Mouse (Mus musculus) MEL (cell line): Measurements from ENCODE around the gene Man1c1. TPM values are rescaled to one million over a fixed set of nuclear protein-coding genes. Genes with fewer than 3 reads are reported as not detected.

ENCODE experiments used
- DNase-seq: peaks from one replicate; pipeline ENCODE4 v3.0.0; 2011; ENCODE audit warnings: low read depth, low spot score
- H3K27ac ChIP-seq: 2 replicates; pipeline ENCODE4 v1.5.1; 2012; ENCODE audit warnings: low read depth, mild to moderate bottlenecking, control low read depth, low read length, moderate library complexity; ENCODE audit not compliant: control insufficient read depth
- H3K27me3 ChIP-seq, 2 experiments: fragments of 150-350 bp in 1 of 2; sonication (generic) in 1 of 2; 2 replicates each; pipeline ENCODE4 v1.6.1; 2012; ENCODE audit warnings: low read length in 2 of 2, mild to moderate bottlenecking in 2 of 2, improper control_type of control experiment in 1 of 2, moderate library complexity in 1 of 2; ENCODE audit not compliant: insufficient read depth in 2 of 2, control insufficient read depth in 1 of 2
- H3K36me3 ChIP-seq, 2 experiments: 2 replicates each; pipeline ENCODE4 v1.6.1; 2012 to 2014; ENCODE audit warnings: low read length in 2 of 2, improper control_type of control experiment in 1 of 2, inconsistent platforms in 1 of 2, mild to moderate bottlenecking in 1 of 2; ENCODE audit not compliant: insufficient read depth in 2 of 2, control insufficient read depth in 1 of 2
- H3K4me1 ChIP-seq, 2 experiments: fragments of 150-350 bp in 1 of 2; sonication (generic) in 1 of 2; 2 replicates each; pipeline ENCODE4 v1.6.1; 2012; ENCODE audit warnings: low read length in 2 of 2, improper control_type of control experiment in 1 of 2, mild to moderate bottlenecking in 1 of 2; ENCODE audit not compliant: insufficient read depth in 2 of 2, control insufficient read depth in 1 of 2
- H3K4me3 ChIP-seq, 2 experiments: fragments of 150-350 bp in 1 of 2; sonication (generic) in 1 of 2; 2 replicates each; pipeline ENCODE4 v1.5.1; 2012; ENCODE audit warnings: low read depth in 2 of 2, low read length in 2 of 2, mild to moderate bottlenecking in 2 of 2, moderate library complexity in 2 of 2, control low read depth in 1 of 2, improper control_type of control experiment in 1 of 2; ENCODE audit not compliant: control insufficient read depth in 1 of 2, insufficient read depth in 1 of 2
- H3K79me2 ChIP-seq: 2 replicates; pipeline ENCODE4 v1.6.1; 2012; ENCODE audit warnings: mild to moderate bottlenecking, low read length, moderate library complexity; ENCODE audit not compliant: control insufficient read depth, poor library complexity, insufficient read depth
- H3K9ac ChIP-seq: 2 replicates; pipeline ENCODE4 v1.6.1; 2012; ENCODE audit warnings: low read depth, mild to moderate bottlenecking, control low read depth, low read length, moderate library complexity; ENCODE audit not compliant: control insufficient read depth, poor library complexity, severe bottlenecking
- H3K9me3 ChIP-seq: fragments of 150-350 bp; sonication (generic); replicated peaks from 2 replicates; pipeline ENCODE4 v1.6.1; 2012; ENCODE audit warnings: mild to moderate bottlenecking, low read length, improper control_type of control experiment, moderate library complexity; ENCODE audit not compliant: insufficient read depth
- E2F4 ChIP-seq: IDR thresholded peaks from 2 replicates; pipeline ENCODE4 v1.6.1; 2011; ENCODE audit warnings: low read depth, low read length, improper control_type of control experiment, borderline replicate concordance
- ETS1 ChIP-seq: IDR thresholded peaks from 2 replicates; pipeline ENCODE4 v1.6.1; 2012; ENCODE audit warnings: low read depth, mild to moderate bottlenecking, inconsistent platforms, low read length, improper control_type of control experiment, moderate library complexity
- GATA1 ChIP-seq: IDR thresholded peaks from 2 replicates; pipeline ENCODE4 v1.6.1; 2011; ENCODE audit warnings: low read depth, low read length, improper control_type of control experiment
- MAX ChIP-seq: IDR thresholded peaks from 2 replicates; pipeline ENCODE4 v1.6.1; 2011; ENCODE audit warnings: low read length, improper control_type of control experiment
- MAZ ChIP-seq: IDR thresholded peaks from 2 replicates; pipeline ENCODE4 v1.6.1; 2012; ENCODE audit warnings: low read depth, mild to moderate bottlenecking, inconsistent platforms, low read length, improper control_type of control experiment
- MYC ChIP-seq: IDR thresholded peaks from 2 replicates; pipeline ENCODE4 v1.6.1; 2011; ENCODE audit warnings: low read depth, mild to moderate bottlenecking, low read length, improper control_type of control experiment, moderate library complexity
- NRF1 ChIP-seq: IDR thresholded peaks from 2 replicates; pipeline ENCODE4 v1.6.1; 2014; ENCODE audit warnings: low read depth, mild to moderate bottlenecking, inconsistent platforms, low read length, improper control_type of control experiment, moderate library complexity; ENCODE audit not compliant: poor library complexity, insufficient read depth, severe bottlenecking
- RCOR1 ChIP-seq: IDR thresholded peaks from 2 replicates; pipeline ENCODE4 v1.6.1; 2012; ENCODE audit warnings: low read depth, mild to moderate bottlenecking, inconsistent platforms, low read length, improper control_type of control experiment
- SMC3 ChIP-seq: IDR thresholded peaks from 2 replicates; pipeline ENCODE4 v1.6.1; 2011; ENCODE audit warnings: low read depth, low read length, improper control_type of control experiment
- TAL1 ChIP-seq: IDR thresholded peaks from 2 replicates; pipeline ENCODE4 v1.6.1; 2012; ENCODE audit warnings: mild to moderate bottlenecking, inconsistent platforms, low read length, moderate library complexity, mixed read lengths
- USF1 ChIP-seq: IDR thresholded peaks from 2 replicates; pipeline ENCODE4 v1.6.1; 2014; ENCODE audit warnings: low read depth, mild to moderate bottlenecking, inconsistent platforms, low read length, improper control_type of control experiment, moderate library complexity
- ZKSCAN1 ChIP-seq: IDR thresholded peaks from 2 replicates; pipeline ENCODE4 v1.6.1; 2012; ENCODE audit warnings: low read depth, mild to moderate bottlenecking, inconsistent platforms, low read length, improper control_type of control experiment, moderate library complexity
- ZMIZ1 ChIP-seq: IDR thresholded peaks from 2 replicates; pipeline ENCODE4 v1.6.1; 2012; ENCODE audit warnings: low read depth, mild to moderate bottlenecking, inconsistent platforms, low read length, improper control_type of control experiment, moderate library complexity
- polyA plus RNA-seq, 2 experiments: library from polyadenylated mRNA; stranded (reverse) in 1 of 2; unstranded in 1 of 2; fragments of >175 nt in 1 of 2; fragments of >200 nt in 1 of 2; gene quantifications; 2 replicates each; pipeline versions ENCODE4 v1.2.1 to v1.2.4; 2012; ENCODE audit warnings: low replicate concordance in 2 of 2, low read depth in 1 of 2; ENCODE audit not compliant: insufficient read length in 2 of 2, insufficient read depth in 1 of 2, missing spikeins in 1 of 2
- total RNA-seq: library from RNA; depleted of rRNA; stranded (reverse); fragments of 300-350 nt; gene quantifications from 2 replicates; pipeline ENCODE4 v1.2.3, GENCODE M21; 2012

Gene Man1c1
- total and polyA plus RNA-seq, 3 experiments: 1.9 to 5.2 TPM; not detected in 1

DNA sequence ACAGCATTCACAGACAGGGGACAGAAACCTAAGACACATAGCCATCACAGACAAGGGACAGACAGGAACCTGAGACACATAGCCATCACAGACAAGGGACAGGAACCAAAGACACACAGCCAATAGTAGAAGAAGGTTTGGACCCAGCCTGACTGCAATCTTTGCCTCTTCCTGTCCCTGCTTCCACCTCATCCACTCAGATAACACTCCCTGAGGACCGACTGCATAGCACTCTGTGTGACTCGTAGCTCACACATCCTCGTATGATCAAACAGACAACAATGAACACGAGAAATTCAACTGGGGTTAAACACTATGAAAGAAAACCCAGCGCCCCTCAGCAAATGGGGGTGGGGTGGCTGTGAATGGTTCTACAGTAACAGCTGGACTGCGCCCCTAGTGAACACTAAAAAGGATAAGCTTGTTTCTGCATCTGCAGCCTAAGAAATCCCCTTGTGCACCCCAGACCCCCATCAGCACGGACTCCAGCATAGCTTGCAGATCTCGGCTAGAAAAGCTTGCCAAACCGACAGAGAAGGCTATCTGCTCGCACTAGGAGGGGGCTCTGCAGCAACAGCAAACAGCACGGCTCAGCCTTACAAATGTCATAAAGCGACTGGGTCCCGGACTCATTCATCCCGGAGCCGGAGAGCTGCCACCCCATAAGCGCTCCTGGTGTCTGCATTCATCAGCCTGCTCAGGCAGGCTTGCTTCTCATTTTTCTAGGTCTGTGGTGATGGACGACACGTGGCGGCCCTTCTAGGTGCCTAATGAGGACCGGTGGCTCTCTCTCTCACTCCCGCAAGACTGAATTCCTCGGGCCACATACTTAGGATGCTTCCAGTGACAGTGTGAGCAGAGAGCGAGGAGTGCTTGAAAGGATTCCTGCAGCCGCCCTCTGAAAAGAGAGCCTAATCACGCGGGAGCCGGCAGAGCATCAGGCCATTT lies 44.5 kb downstream of the Man1c1 start:
- TF ChIP-seq E2F4 (no peak), ZKSCAN1 (no peak), USF1 (no peak), GATA1 (no peak), MAZ (no peak), MYC (no peak), TAL1 (no peak), NRF1 (no peak)
- Histone ChIP-seq H3K9ac (no peak overlapping the region), H3K27ac (no peak overlapping the region), H3K4me1 (peaks cover 0 to 15% of the 10 kb centered on the region in 2 experiments; a peak in 2 of 4 replicates), H3K9me3 (no peaks in the 10 kb centered on the region), H3K4me3 (no peak overlapping the region), H3K79me2 (no peaks in the 10 kb centered on the region), H3K36me3 (peaks cover 0 to 10% of the 10 kb centered on the region in 2 experiments; a peak in 2 of 4 replicates), H3K27me3 (no peaks in the 10 kb centered on the region)
- no peak for DNase-seq

- no peak overlapping the region for H3K27ac ChIP-seq
- no peak overlapping the region for H3K9ac ChIP-seq
- peaks cover 0 to 2% of the 10 kb centered on the region in 2 experiments; a peak in 2 of 4 replicates for H3K4me1 ChIP-seq
- no peak for DNase-seq
- no peak overlapping the region for H3K4me3 ChIP-seq
- H3K36me3 ChIP-seq: peaks cover 0 to under 1% of the 10 kb centered on the region in 2 experiments; a peak in 1 of 4 replicates
- H3K79me2 ChIP-seq: no peaks in the 10 kb centered on the region
- H3K27me3 ChIP-seq: peaks cover 0 to 1% of the 10 kb centered on the region in 2 experiments; a peak in 1 of 4 replicates
- no peaks in the 10 kb centered on the region for H3K9me3 ChIP-seq
- TF ChIP-seq ETS1 (no peak), RCOR1 (no peak)
Observed at GRCm38 (mm10) chr4:134657473-134657872, 46.6 kb downstream of the Man1c1 start.

- H3K9ac ChIP-seq: no peak overlapping the region
- H3K4me1 ChIP-seq: no peaks in the 10 kb centered on the region
- no peaks in the 10 kb centered on the region for H3K79me2 ChIP-seq
- no peak overlapping the region for H3K4me3 ChIP-seq
- no peak overlapping the region for H3K27ac ChIP-seq
- no peak for DNase-seq
- H3K36me3 ChIP-seq: no peaks in the 10 kb centered on the region
- no peaks in the 10 kb centered on the region for H3K9me3 ChIP-seq
- TF ChIP-seq MAX: no peak
- no peak for TF ChIP-seq ZKSCAN1
- no peak for TF ChIP-seq ZMIZ1
- TF ChIP-seq MYC: no peak
- TF ChIP-seq RCOR1: no peak
- TF ChIP-seq SMC3: no peak
- no peak for TF ChIP-seq ETS1
- H3K27me3 ChIP-seq: peaks cover 0 to 5% of the 10 kb centered on the region in 2 experiments; a peak in 1 of 4 replicates
Observed at GRCm38 (mm10) chr4:134654391-134654790, 49.7 kb downstream of the Man1c1 start.
